Mouse (Mus musculus): ENCODE measurements around the gene C2cd2l.
"Not testable (repeated sequence)": the region's sequence is repeated elsewhere in the genome, so short reads cannot be mapped to it uniquely, and the experiment has no call there.

DNA sequence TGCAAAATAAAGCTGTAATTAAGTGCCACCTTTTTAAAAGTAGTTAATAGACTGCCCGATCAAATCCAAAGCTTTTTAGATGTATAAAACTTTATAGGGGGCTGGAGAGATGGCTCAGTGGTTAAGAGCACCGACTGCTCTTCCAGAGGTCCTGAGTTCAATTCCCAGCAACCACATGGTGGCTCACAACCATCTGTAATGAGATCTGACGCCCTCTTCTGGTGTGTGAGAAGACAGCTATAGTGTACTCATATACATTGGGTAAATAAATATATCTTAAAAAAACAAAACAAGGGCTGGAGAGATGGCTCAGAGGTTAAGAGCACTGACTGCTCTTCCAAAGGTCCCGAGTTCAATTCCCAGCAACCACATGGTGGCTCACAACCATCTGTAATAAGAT lies 41.8 kb upstream of the C2cd2l start:
- not testable (repeated sequence) for TF ChIP-seq CTCF (IDR thresholded peaks at IDR 0.05; ENCODE audit: control insufficient read depth, insufficient read depth, insufficient replicate concordance, low read depth, low read length); POLR2A (IDR thresholded peaks at IDR 0.05; ENCODE audit: control insufficient read depth, low read depth, low read length)
